Mouse (Mus musculus): ENCODE measurements around the gene Tmc6.

GRCm38 (mm10) chr11:117766275-117766674 is 15.7 kb downstream of the Tmc6 start:
- no peak for TF ChIP-seq CTCF (IDR thresholded peaks at IDR 0.05; ENCODE audit: low read depth, low read length)
- TF ChIP-seq POLR2A (IDR thresholded peaks at IDR 0.05; ENCODE audit: borderline replicate concordance, low read depth, low read length) = no peak
